Mouse (Mus musculus): ENCODE results near the gene Arhgap10.
"Not testable (repeated sequence)": the region's sequence is repeated elsewhere in the genome, so short reads cannot be mapped to it uniquely, and the experiment has no call there.

Gene Arhgap10

GRCm38 (mm10) chr8:77350121-77350777, 167.5 kb downstream of the Arhgap10 start:
- DNase-seq (ENCODE audit: low spot score in 2 of 2): no peak

- DNase-seq (ENCODE audit: low spot score in 2 of 2): no peak
These were observed 173.8 kb downstream of the Arhgap10 start for GRCm38 (mm10) chr8:77343916-77344315.

- DNase-seq (ENCODE audit: low spot score in 2 of 2): no peak
These were observed 174.4 kb downstream of the Arhgap10 start for GRCm38 (mm10) chr8:77343335-77343734.

- no peak for DNase-seq (ENCODE audit: low spot score in 2 of 2)
These were observed 175.6 kb downstream of the Arhgap10 start for GRCm38 (mm10) chr8:77342144-77342543.

GRCm38 (mm10) chr8:77341329-77341728, 176.4 kb downstream of the Arhgap10 start:
- no peak for DNase-seq (ENCODE audit: low spot score in 2 of 2)

- no peak for DNase-seq (ENCODE audit: low spot score in 2 of 2)
These were observed 177.6 kb downstream of the Arhgap10 start for GRCm38 (mm10) chr8:77340046-77340747.

GRCm38 (mm10) chr8:77337272-77337671, 180.5 kb downstream of the Arhgap10 start:
- DNase-seq (ENCODE audit: low spot score in 2 of 2): no peak

GRCm38 (mm10) chr8:77331180-77331579, 186.6 kb downstream of the Arhgap10 start:
- DNase-seq (ENCODE audit: low spot score in 2 of 2): no peak

GRCm38 (mm10) chr8:77330304-77330703, 187.4 kb downstream of the Arhgap10 start:
- no peak for DNase-seq (ENCODE audit: low spot score in 2 of 2)

GRCm38 (mm10) chr8:77329783-77330182, 188.0 kb downstream of the Arhgap10 start:
- no peak for DNase-seq (ENCODE audit: low spot score in 2 of 2)

- no peak for DNase-seq (ENCODE audit: low spot score in 2 of 2)
These were observed 189.3 kb downstream of the Arhgap10 start for GRCm38 (mm10) chr8:77328473-77328872.

- no peak for DNase-seq (ENCODE audit: low spot score in 2 of 2)
These were observed 190.4 kb downstream of the Arhgap10 start for GRCm38 (mm10) chr8:77327326-77327725.

GRCm38 (mm10) chr8:77322727-77323126, 195.0 kb downstream of the Arhgap10 start:
- DNase-seq (ENCODE audit: low spot score in 2 of 2): not testable (repeated sequence)

GRCm38 (mm10) chr8:77321901-77322300, 195.9 kb downstream of the Arhgap10 start:
- no peak for DNase-seq (ENCODE audit: low spot score in 2 of 2)

- no peak for DNase-seq (ENCODE audit: low spot score in 2 of 2)
These were observed 199.2 kb downstream of the Arhgap10 start for GRCm38 (mm10) chr8:77318590-77318989.

GRCm38 (mm10) chr8:77317771-77318170, 200.0 kb downstream of the Arhgap10 start:
- DNase-seq (ENCODE audit: low spot score in 2 of 2): no peak

GRCm38 (mm10) chr8:77313003-77313402, 204.8 kb downstream of the Arhgap10 start:
- DNase-seq (ENCODE audit: low spot score in 2 of 2): no peak

GRCm38 (mm10) chr8:77311762-77312161, 206.0 kb downstream of the Arhgap10 start:
- DNase-seq (ENCODE audit: low spot score in 2 of 2): no peak

- DNase-seq (ENCODE audit: low spot score in 2 of 2): no peak
These were observed 207.2 kb downstream of the Arhgap10 start for GRCm38 (mm10) chr8:77310541-77310940.

- peak in 1 of 2 experiments; percentile 26 for DNase-seq (ENCODE audit: low spot score in 2 of 2)
These were observed 207.7 kb downstream of the Arhgap10 start for GRCm38 (mm10) chr8:77310026-77310425.

GRCm38 (mm10) chr8:77294599-77294998, 223.2 kb downstream of the Arhgap10 start:
- no peak for DNase-seq (ENCODE audit: low spot score in 2 of 2)

GRCm38 (mm10) chr8:77292649-77293048, 225.1 kb downstream of the Arhgap10 start:
- DNase-seq (ENCODE audit: low spot score in 2 of 2): no peak

GRCm38 (mm10) chr8:77292120-77292519, 225.6 kb downstream of the Arhgap10 start:
- no peak for DNase-seq (ENCODE audit: low spot score in 2 of 2)

Data from urinary bladder, postnatal 36 days (tissue).